8 mouse cellular contexts compared by ENCODE assay signal in genomic region chr6:119107140-119107855, GRCm38 (mm10).
A peak's percentile ranks its signal among the peaks of the same experiment; 100 is the strongest.
DNase-seq lines count a peak whose midpoint lies in the region; ATAC-seq and TF ChIP-seq lines count a peak whose summit lies in the region.

No protein-coding gene starts in this region.

- no peak for TF ChIP-seq POLR2A in thymus, adult 2 months (IDR thresholded peaks at IDR 0.05; ENCODE audit: control insufficient read depth, extremely low read depth, insufficient read depth, low read length, poor library complexity)
- TF ChIP-seq POLR2A in heart, adult 2 months (IDR thresholded peaks at IDR 0.05; ENCODE audit: insufficient read depth, low read depth, low read length), result no peak
- 0 out of 2 replicates have a peak, but pooled peaks have one; percentile 17 for TF ChIP-seq POLR2A in lung, adult 2 months (IDR thresholded peaks at IDR 0.05; ENCODE audit: borderline replicate concordance, extremely low read depth, low read depth, low read length)

- TF ChIP-seq EP300 in heart, adult 2 months (IDR thresholded peaks at IDR 0.05; ENCODE audit: insufficient read depth, low read depth, low read length), result no peak

- DNase-seq in thymus, adult 2 months, result peak; percentile 3
- DNase-seq in thymus, postnatal 25 days, result no peak
- DNase-seq in embryo, embryonic 10 days (ENCODE audit: low spot score), result peak; percentile 52
- peak; percentile 63 to 72 for DNase-seq in heart, adult 2 months
- DNase-seq in kidney, postnatal 0 days (ENCODE audit: low spot score), result peak; percentile 53
- DNase-seq in lung, adult 2 months, result no peak
- peak; percentile 74 for DNase-seq in retina, postnatal 1 day

- no peaks in the 10 kb centered on the region for H3K36me3 ChIP-seq in thymus, adult 2 months (ENCODE audit: control insufficient read depth, insufficient read depth, low read length)
- H3K36me3 ChIP-seq in heart, adult 2 months (ENCODE audit: control insufficient read depth, insufficient read depth, low read length), result no peaks in the 10 kb centered on the region
- no peaks in the 10 kb centered on the region for H3K36me3 ChIP-seq in kidney, postnatal 0 days (ENCODE audit: insufficient read depth, low read length)

- H3K27ac ChIP-seq in thymus, adult 2 months (ENCODE audit: control insufficient read depth, insufficient read depth, low read length), result no peak overlapping the region
- H3K27ac ChIP-seq in heart, adult 2 months, result peak overlapping the region; percentile 57
- H3K27ac ChIP-seq in kidney, postnatal 0 days, result 0 out of 2 replicates have a peak overlapping the region, but pooled peaks have one; percentile 31

- peak overlapping the region; percentile 95 for H3K4me2 ChIP-seq in kidney, postnatal 0 days (ENCODE audit: low read length)

- H3K9ac ChIP-seq in heart, adult 2 months (ENCODE audit: low read depth, low read length), result peak overlapping the region; percentile 75
- H3K9ac ChIP-seq in kidney, postnatal 0 days (ENCODE audit: low read depth, low read length), result peak overlapping the region; percentile 57; the same call in 1 of the 2 replicates

- intact Hi-C loops in heart, adult 2 months (cut with DNase I), result loop anchor here (2.0 to 10.0 kb wide), 2 partner anchors 262 to 460 kb away; no protein-coding TSS in a partner anchor

- H3K4me1 ChIP-seq in thymus, adult 2 months (replicated peaks; ENCODE audit: control insufficient read depth, insufficient read depth, low read length), result peaks cover 6% of the 10 kb centered on the region; the same call in 1 of the 2 replicates
- H3K4me1 ChIP-seq in heart, adult 2 months (ENCODE audit: control insufficient read depth, insufficient read depth, low read length), result no peaks in the 10 kb centered on the region
- H3K4me1 ChIP-seq in kidney, postnatal 0 days (replicated peaks; ENCODE audit: insufficient read depth, low read length), result peaks cover 9% of the 10 kb centered on the region; the same call in 1 of the 2 replicates
- H3K4me1 ChIP-seq in lung, adult 2 months (ENCODE audit: control insufficient read depth, insufficient read depth, low read length), result no peaks in the 10 kb centered on the region

- H3K9me3 ChIP-seq in kidney, postnatal 0 days (replicated peaks; ENCODE audit: low read length), result no peaks in the 10 kb centered on the region

- 0 out of 2 replicates have a peak, but pooled peaks have one; percentile 8 for ATAC-seq in kidney, postnatal 0 days (replicated peaks; ENCODE audit: low FRiP score, low read depth)
- ATAC-seq in inflammation-experienced regulatory T-cells, adult 6 months, result no peak

- H3K27me3 ChIP-seq in thymus, adult 2 months (ENCODE audit: control insufficient read depth, insufficient read depth, low read length), result peaks cover 6% of the 10 kb centered on the region; the same call in 1 of the 2 replicates
- H3K27me3 ChIP-seq in heart, adult 2 months (ENCODE audit: control insufficient read depth, insufficient read depth, low read length), result no peaks in the 10 kb centered on the region
- H3K27me3 ChIP-seq in kidney, postnatal 0 days (ENCODE audit: insufficient read depth, low read length), result peaks cover 17% of the 10 kb centered on the region; the same call in 1 of the 2 replicates

- TF ChIP-seq CTCF in thymus, adult 2 months (IDR thresholded peaks at IDR 0.05; ENCODE audit: borderline replicate concordance, control insufficient read depth, extremely low read depth, insufficient read depth, low read length, poor library complexity), result no peak
- TF ChIP-seq CTCF in heart, adult 2 months (IDR thresholded peaks at IDR 0.05), result no peak
- no peak for TF ChIP-seq CTCF in kidney, postnatal 0 days (IDR thresholded peaks at IDR 0.05; ENCODE audit: low read depth)
- TF ChIP-seq CTCF in lung, adult 2 months (IDR thresholded peaks at IDR 0.05; ENCODE audit: insufficient read depth, low read length), result no peak

- no peaks in the 10 kb centered on the region for H3K79me2 ChIP-seq in heart, adult 2 months (replicated peaks; ENCODE audit: control insufficient read depth, insufficient read depth, low read length)

- 2% methylated on average over 69 of the region's 69 CpGs for WGBS in thymus, adult 2 months
- WGBS in heart, adult 2 months, result 10% methylated on average over 67 of the region's 69 CpGs
- WGBS in kidney, postnatal 0 days, result 0% methylated on average over 68 of the region's 69 CpGs
- WGBS in lung, adult 2 months, result 1% methylated on average over 69 of the region's 69 CpGs

- H3K4me3 ChIP-seq in thymus, adult 2 months (ENCODE audit: control insufficient read depth, insufficient read depth, low read length), result no peak overlapping the region
- peak overlapping the region; percentile 36 for H3K4me3 ChIP-seq in heart, adult 2 months
- peak overlapping the region; percentile 57 for H3K4me3 ChIP-seq in kidney, postnatal 0 days (replicated peaks; ENCODE audit: low read depth, low read length)
- peak overlapping the region; percentile 48 for H3K4me3 ChIP-seq in lung, adult 2 months (replicated peaks; ENCODE audit: extremely low read depth, low read depth, low read length)

Comparison
In these comparisons a context has a peak if more than half of its experiments do, and no peak if none do; other contexts are left out.
1. DNase-seq: peak in thymus, adult 2 months (single experiment), embryo, embryonic 10 days (single experiment), heart, adult 2 months (2 of 2), kidney, postnatal 0 days (single experiment) and retina, postnatal 1 day (single experiment); none in thymus, postnatal 25 days (single experiment) and lung, adult 2 months (single experiment).